Mouse (Mus musculus): ENCODE data around the gene Smndc1. TPM values are rescaled to one million over a fixed set of nuclear protein-coding genes. Genes with fewer than 3 reads are reported as not detected.

The Smndc1 gene
- total and polyA plus RNA-seq, 2 experiments from 2014 or later = 9.7 to 34.4 TPM

DNA sequence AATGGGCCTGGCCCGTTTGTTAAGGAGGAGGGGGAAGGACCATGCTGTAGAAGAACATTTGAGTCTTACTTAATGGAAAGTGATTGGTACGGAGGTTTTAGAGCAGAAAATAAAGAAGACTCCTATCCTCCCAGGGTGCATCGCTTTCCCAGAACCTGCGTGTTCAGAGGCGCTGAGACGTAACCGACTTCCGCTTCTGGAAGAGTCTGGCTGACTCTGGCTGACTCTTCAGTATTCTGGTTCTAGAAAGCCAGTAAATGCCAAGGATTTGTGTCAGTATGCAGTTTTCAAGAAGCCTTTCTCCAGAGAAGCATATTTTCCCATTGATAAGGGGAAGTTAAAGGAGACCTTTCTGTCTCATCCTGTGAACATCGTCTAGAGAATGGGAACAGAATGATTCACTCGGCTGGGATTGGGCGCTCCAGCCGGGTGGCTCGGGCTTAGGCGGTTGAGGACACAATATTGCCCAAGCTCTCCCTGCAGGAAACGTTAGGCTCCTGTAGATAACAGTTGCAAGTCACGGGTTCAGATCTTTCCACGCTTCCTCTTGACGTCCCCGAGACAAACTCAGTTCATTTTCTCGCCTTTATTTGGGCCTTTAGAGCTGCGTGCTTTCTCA lies 58.4 kb downstream of the Smndc1 start:
- 90% methylated on average over 21 of the region's 21 CpGs for WGBS
- no peak overlapping the region for H3K4me3 ChIP-seq (ENCODE audit: low read length)
- ATAC-seq = no peak
- peaks cover 7% of the 10 kb centered on the region; the same call in 1 of the 2 replicates for H3K36me3 ChIP-seq (ENCODE audit: insufficient read depth, low read length)
- no peak for TF ChIP-seq CTCF (IDR thresholded peaks at IDR 0.05; ENCODE audit: low read depth)
- no peak for DNase-seq (ENCODE audit: low spot score)
- no peak overlapping the region for H3K4me2 ChIP-seq (ENCODE audit: low read depth, low read length)
- no peak overlapping the region for H3K27ac ChIP-seq
- H3K9me3 ChIP-seq (ENCODE audit: low read length) = no peaks in the 10 kb centered on the region
- H3K27me3 ChIP-seq (ENCODE audit: insufficient read depth, low read length) = no peaks in the 10 kb centered on the region
- H3K4me1 ChIP-seq (ENCODE audit: insufficient read depth, low read length) = 0 out of 2 replicates have a peak, but pooled peaks cover 4% of the 10 kb centered on the region
- H3K9ac ChIP-seq (replicated peaks; ENCODE audit: low read length) = no peak overlapping the region

DNA sequence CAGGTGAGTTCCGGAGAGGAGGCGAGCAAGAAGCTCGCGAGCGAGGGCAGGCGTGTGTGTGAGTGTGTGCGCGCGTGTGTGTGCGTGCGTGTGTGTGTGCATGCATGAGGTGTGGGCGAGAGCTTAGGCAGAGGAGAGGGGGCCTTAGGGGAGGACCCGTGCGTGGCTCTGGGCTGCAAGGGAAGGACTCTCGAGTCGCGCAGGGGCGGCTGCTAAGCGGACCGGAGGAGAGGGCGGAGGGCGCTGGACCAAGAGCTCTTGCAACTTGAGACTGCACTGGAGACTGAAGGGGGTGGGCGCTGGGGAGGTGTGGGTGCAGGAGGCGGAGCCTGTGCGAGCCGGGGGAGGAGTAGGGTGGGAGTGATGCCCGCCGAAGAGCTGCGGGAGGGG lies 60.4 kb downstream of the Smndc1 start:
- peaks cover 10% of the 10 kb centered on the region for H3K4me1 ChIP-seq (ENCODE audit: insufficient read depth, low read length)
- peak overlapping the region; percentile 85 for H3K4me3 ChIP-seq (ENCODE audit: low read length)
- peak overlapping the region; percentile 89 for H3K4me2 ChIP-seq (ENCODE audit: low read depth, low read length)
- no peaks in the 10 kb centered on the region for H3K27me3 ChIP-seq (ENCODE audit: insufficient read depth, low read length)
- no peaks in the 10 kb centered on the region for H3K9me3 ChIP-seq (ENCODE audit: low read length)
- peak overlapping the region; percentile 76 for H3K9ac ChIP-seq (replicated peaks; ENCODE audit: low read length)
- H3K27ac ChIP-seq = peak overlapping the region; percentile 81
- WGBS = 1% methylated on average over 29 of the region's 29 CpGs
- DNase-seq (ENCODE audit: low spot score) (peak; percentile 73), ATAC-seq (peak; percentile 64)
- H3K36me3 ChIP-seq (ENCODE audit: insufficient read depth, low read length) = peaks cover 7% of the 10 kb centered on the region; the same call in 1 of the 2 replicates
- TF ChIP-seq CTCF (IDR thresholded peaks at IDR 0.05; ENCODE audit: low read depth) = no peak

Other genes with a start within 250 kb of the Smndc1 start
- gene Mxi1, start 80.1 kb downstream of the Smndc1 start, total RNA-seq (2014; rRNA removed) = 41.9 and 44.5 TPM in 2 replicates
- 47.7 and 51.5 TPM in 2 replicates for gene Mxi1, start 80.1 kb downstream of the Smndc1 start, polyA plus RNA-seq (2015; fragmentation: Nextera tagmentation; extraction: Ambion mirVana)
- gene Gm10197, start 18.8 kb downstream of the Smndc1 start, total RNA-seq (2014; rRNA removed) = not detected in 2 replicates
- gene Gm10197, start 18.8 kb downstream of the Smndc1 start, polyA plus RNA-seq (2015; fragmentation: Nextera tagmentation; extraction: Ambion mirVana) = not detected in 2 replicates
- gene Dusp5, start 138.5 kb upstream of the Smndc1 start, total RNA-seq (2014; rRNA removed) = 20.3 and 26.0 TPM in 2 replicates
- 9.8 and 12.7 TPM in 2 replicates for gene Dusp5, start 138.5 kb upstream of the Smndc1 start, polyA plus RNA-seq (2015; fragmentation: Nextera tagmentation; extraction: Ambion mirVana)
- 106 and 109 TPM in 2 replicates for gene Nutf2-ps1, start 198.5 kb upstream of the Smndc1 start, total RNA-seq (2014; rRNA removed)
- gene Nutf2-ps1, start 198.5 kb upstream of the Smndc1 start, polyA plus RNA-seq (2015; fragmentation: Nextera tagmentation; extraction: Ambion mirVana) = 177 and 225 TPM in 2 replicates
- gene Smc3, start 209.8 kb upstream of the Smndc1 start, total RNA-seq (2014; rRNA removed) = 15.3 and 18.1 TPM in 2 replicates
- gene Smc3, start 209.8 kb upstream of the Smndc1 start, polyA plus RNA-seq (2015; fragmentation: Nextera tagmentation; extraction: Ambion mirVana) = 44.1 and 49.1 TPM in 2 replicates